ENCODE assay signal across 21 mouse cellular contexts in the genomic region with DNA sequence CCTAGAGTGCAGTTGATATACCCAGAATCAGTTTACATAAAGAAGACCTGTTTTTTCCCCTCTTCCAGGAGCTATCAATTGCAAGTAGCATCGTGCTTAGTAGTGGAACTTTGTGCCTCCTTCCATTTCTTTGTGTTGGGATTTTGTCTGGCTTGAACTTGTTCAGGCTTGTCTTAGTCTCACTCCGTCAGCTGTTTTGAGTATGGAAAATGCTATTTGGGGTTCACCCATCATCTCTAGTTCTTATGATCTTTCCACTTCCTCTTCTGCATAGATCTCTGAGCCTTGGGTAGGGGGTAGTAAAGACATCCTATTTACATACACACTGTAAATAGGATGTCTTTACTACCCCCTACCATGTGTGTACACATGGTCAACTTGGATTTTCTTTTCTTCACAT. TPM values are rescaled to one million over a fixed set of nuclear protein-coding genes. Genes with fewer than 3 reads are reported as not detected.
DNase-seq lines count a peak whose midpoint lies in the region; ATAC-seq and TF ChIP-seq lines count a peak whose summit lies in the region.
"Had no signal": no experiment of that assay in that cellular context is flagged by ENCODE, and none has a peak within 500 bp of the region (broad histone marks: within the 10 kb centered on the region; RNA-seq: fewer than 3 reads in every experiment).

No protein-coding gene starts in this region.

- H3K4me3 ChIP-seq in midbrain, embryonic 11.5 days (ENCODE audit: low read depth, low read length), result no peak overlapping the region
- H3K4me3 ChIP-seq in midbrain, embryonic 15.5 days, result no peak overlapping the region
- H3K4me3 ChIP-seq in CH12.LX (replicated peaks in 1 of 3; ENCODE audit: low read depth in 2 of 3, low read length in 2 of 3, poor library complexity in 1 of 3), result no peak overlapping the region

- H3K4me1 ChIP-seq in midbrain, embryonic 11.5 days (ENCODE audit: control insufficient read depth, insufficient read depth, low read length), result no peaks in the 10 kb centered on the region
- no peaks in the 10 kb centered on the region for H3K4me1 ChIP-seq in midbrain, embryonic 15.5 days
- H3K4me1 ChIP-seq in CH12.LX (ENCODE audit: control insufficient read depth in 1 of 2, insufficient read depth in 2 of 2), result peaks cover 12 to 29% of the 10 kb centered on the region in 2 experiments

- H3K79me2 ChIP-seq in CH12.LX (replicated peaks; ENCODE audit: control insufficient read depth, extremely low read depth, insufficient read depth, poor library complexity, severe bottlenecking), result no peaks in the 10 kb centered on the region

- DNase-seq in midbrain, embryonic 11.5 days (ENCODE audit: low spot score, missing footprints), result peak; percentile 12
- peak; percentile 67 for DNase-seq in CH12.LX (ENCODE audit: extremely low read depth)
- no peak for DNase-seq in thymus, postnatal 0 days (ENCODE audit: low spot score)
- DNase-seq: adrenal gland, adult 2 months; adrenal gland, adult 8-10 months; adrenal gland, postnatal 10 days; adrenal gland, postnatal 14 days; adrenal gland, postnatal 25 days; adrenal gland, postnatal 36 days; B cell, adult 2 months; cerebellum, adult 11 months; cerebellum, adult 11-12 months; cerebellum, adult 18-20 months; cerebellum, adult 2 months; cerebellum, adult 8-10 months had no signal

- no peak overlapping the region for H3K27ac ChIP-seq in midbrain, embryonic 11.5 days (ENCODE audit: low read depth, low read length)
- H3K27ac ChIP-seq in midbrain, embryonic 15.5 days, result no peak overlapping the region
- no peak overlapping the region for H3K27ac ChIP-seq in CH12.LX (ENCODE audit: insufficient read depth, low read depth)

- no peak for TF ChIP-seq CTCF in CH12.LX (conservative IDR thresholded peaks at IDR 0.05 in 1 of 2, IDR thresholded peaks at IDR 0.05 in 1 of 2; ENCODE audit: low read depth in 2 of 2, low read length in 2 of 2)

- TF ChIP-seq EP300 in CH12.LX (IDR thresholded peaks at IDR 0.05; ENCODE audit: low read length), result peak; percentile 87

- H3K36me3 ChIP-seq in midbrain, embryonic 11.5 days (ENCODE audit: control insufficient read depth, insufficient read depth, low read length), result no peaks in the 10 kb centered on the region
- no peaks in the 10 kb centered on the region for H3K36me3 ChIP-seq in midbrain, embryonic 15.5 days (replicated peaks)
- peaks cover 0 to 7% of the 10 kb centered on the region in 2 experiments for H3K36me3 ChIP-seq in CH12.LX (replicated peaks in 1 of 2; ENCODE audit: control insufficient read depth in 1 of 2, insufficient read depth in 1 of 2, low read length in 1 of 2)
- H3K36me3 ChIP-seq: G1E had no signal

- in situ Hi-C loops in CH12.LX (cut with MboI; ENCODE audit: low pct_ligation_motif_present, low pct_unique_long_range_greater_than_20kb, low sequenced_read_pairs), result loop anchor here (10.0 kb wide), 1 partner anchor 135 kb away; no protein-coding TSS in a partner anchor

- no peak overlapping the region for H3K4me2 ChIP-seq in midbrain, embryonic 11.5 days
- H3K4me2 ChIP-seq in midbrain, embryonic 15.5 days, result no peak overlapping the region
- H3K4me2 ChIP-seq in CH12.LX (ENCODE audit: insufficient read depth, low read depth, poor library complexity, severe bottlenecking), result peak overlapping the region; percentile 78

- dilution Hi-C loops in CH12.LX (cut with MboI; ENCODE audit: extremely low pct_ligation_motif_present, extremely low pct_unique_long_range_greater_than_20kb, low sequenced_read_pairs), result no loop called here

- no peak overlapping the region for H3K9ac ChIP-seq in midbrain, embryonic 11.5 days (ENCODE audit: low read length)
- H3K9ac ChIP-seq in midbrain, embryonic 15.5 days, result no peak overlapping the region
- H3K9ac ChIP-seq in CH12.LX (ENCODE audit: insufficient read depth, low read depth), result peak overlapping the region; percentile 44

- no peak for TF ChIP-seq RAD21 in CH12.LX (IDR thresholded peaks at IDR 0.05; ENCODE audit: low read depth, low read length)

- H3K27me3 ChIP-seq in midbrain, embryonic 11.5 days (ENCODE audit: control insufficient read depth, insufficient read depth, low read length), result no peaks in the 10 kb centered on the region
- H3K27me3 ChIP-seq in midbrain, embryonic 15.5 days (replicated peaks), result no peaks in the 10 kb centered on the region
- H3K27me3 ChIP-seq in CH12.LX (replicated peaks), result no peaks in the 10 kb centered on the region
- H3K27me3 ChIP-seq: Patski had no signal

- no peak for TF ChIP-seq POLR2A in CH12.LX (IDR thresholded peaks at IDR 0.05; ENCODE audit: low read depth, low read length)

- 90% methylated on average over 2 of the region's 2 CpGs for WGBS in midbrain, embryonic 11.5 days
- 87% methylated on average over 2 of the region's 2 CpGs for WGBS in midbrain, embryonic 15.5 days

- no peak for ATAC-seq in midbrain, embryonic 11.5 days (ENCODE audit: low FRiP score)
- no peak for ATAC-seq in midbrain, embryonic 15.5 days (replicated peaks)
- peak; percentile 37 for ATAC-seq in CD4-positive, CD25-positive, alpha-beta regulatory T cell, adult 4 months
- no peak for ATAC-seq in megakaryocyte-erythroid progenitor cell, adult 5-6 weeks (replicated peaks; ENCODE audit: low FRiP score, low TSS enrichment, poor library complexity, severe bottlenecking)
- ATAC-seq: activated CD4-positive, CD25-positive, alpha-beta regulatory T cell, adult 4 months; Patski had no signal

- no peaks in the 10 kb centered on the region for H3K9me3 ChIP-seq in midbrain, embryonic 11.5 days (ENCODE audit: control insufficient read depth, low read length)
- no peaks in the 10 kb centered on the region for H3K9me3 ChIP-seq in midbrain, embryonic 15.5 days
- no peaks in the 10 kb centered on the region for H3K9me3 ChIP-seq in CH12.LX (replicated peaks; ENCODE audit: low read length)
- H3K9me3 ChIP-seq: G1E had no signal

TF ChIP-seq in CH12.LX, 34 proteins besides CTCF, POLR2A, EP300 and RAD21 (continues in another document):
- TF ChIP-seq MAX (IDR thresholded peaks at IDR 0.05; ENCODE audit: low read length) (no peak), USF2 (conservative IDR thresholded peaks at IDR 0.05; ENCODE audit: low read depth, low read length) (no peak), NRF1 (IDR thresholded peaks at IDR 0.05; ENCODE audit: low read depth, low read length) (no peak), SMC3 (IDR thresholded peaks at IDR 0.05; ENCODE audit: low read depth, low read length) (no peak), HCFC1 (IDR thresholded peaks at IDR 0.05; ENCODE audit: low read depth, low read length) (no peak), ZNF384 (IDR thresholded peaks at IDR 0.05; ENCODE audit: low read depth, low read length) (no peak), POLR2AphosphoS2 (IDR thresholded peaks at IDR 0.05; ENCODE audit: low read depth, low read length) (no peak), CHD1 (IDR thresholded peaks at IDR 0.05; ENCODE audit: low read depth, low read length) (peak; percentile 96; the same call in 1 of the 2 replicates), IRF4 (IDR thresholded peaks at IDR 0.05; ENCODE audit: low read depth, low read length) (peak; percentile 82), JUND (conservative IDR thresholded peaks at IDR 0.05; ENCODE audit: low read depth, low read length) (no peak), ZC3H11A (IDR thresholded peaks at IDR 0.05; ENCODE audit: low read depth, low read length) (no peak), ELF1 (IDR thresholded peaks at IDR 0.05; ENCODE audit: low read depth, low read length) (0 out of 2 replicates have a peak, but pooled peaks have one; percentile 14), NELFE (IDR thresholded peaks at IDR 0.05; ENCODE audit: low read depth, low read length) (no peak), MAZ (IDR thresholded peaks at IDR 0.05; ENCODE audit: low read depth, low read length) (no peak), ZMIZ1 (IDR thresholded peaks at IDR 0.05; ENCODE audit: low read depth, low read length) (no peak), MYC (IDR thresholded peaks at IDR 0.05; ENCODE audit: low read depth, low read length) (no peak; the same call in 1 of the 2 replicates), SIN3A (IDR thresholded peaks at IDR 0.05; ENCODE audit: low read length) (no peak), PAX5 (IDR thresholded peaks at IDR 0.05; ENCODE audit: low read length) (no peak), CHD2 (IDR thresholded peaks at IDR 0.05; ENCODE audit: low read length) (no peak), TBP (conservative IDR thresholded peaks at IDR 0.05; ENCODE audit: low read depth, low read length) (no peak), E2F4 (IDR thresholded peaks at IDR 0.05; ENCODE audit: insufficient replicate concordance, low read depth, low read length) (no peak), MAFK (IDR thresholded peaks at IDR 0.05; ENCODE audit: insufficient replicate concordance, low read length) (no peak), USF1 (IDR thresholded peaks at IDR 0.05; ENCODE audit: low read depth, low read length) (no peak), MEF2A (IDR thresholded peaks at IDR 0.05; ENCODE audit: borderline replicate concordance, low read depth, low read length) (peak; percentile 97), KAT2A (IDR thresholded peaks at IDR 0.05; ENCODE audit: insufficient replicate concordance, low read length) (no peak), RCOR1 (conservative IDR thresholded peaks at IDR 0.05; ENCODE audit: low read depth, low read length) (no peak), TCF12 (IDR thresholded peaks at IDR 0.05; ENCODE audit: low read depth, low read length) (peak; percentile 67; the same call in 1 of the 2 replicates), UBTF (IDR thresholded peaks at IDR 0.05; ENCODE audit: low read depth, low read length) (no peak), ZKSCAN1 (IDR thresholded peaks at IDR 0.05; ENCODE audit: borderline replicate concordance, low read depth, low read length) (no peak), ETS1 (conservative IDR thresholded peaks at IDR 0.05; ENCODE audit: low read depth, low read length) (peak; percentile 86), MXI1 (IDR thresholded peaks at IDR 0.05; ENCODE audit: low read depth, low read length) (no peak)

RNA-seq across cellular contexts. Expression of a gene that starts 7.2 kb away (rescaled TPM):
- polyA plus RNA-seq in midbrain, embryonic 11.5 days (2014; fragmentation: Nextera tagmentation; extraction: Ambion mirVana), result 16.7 and 16.9 TPM in 2 replicates
- polyA plus RNA-seq in midbrain, embryonic 15.5 days (2015; fragmentation: Nextera tagmentation; extraction: Ambion mirVana), result 8.9 and 9.7 TPM in 2 replicates
- 10 to 100 TPM; 29.7 to 36.7 TPM for polyA plus RNA-seq in CD4-positive, CD25-positive, alpha-beta regulatory T cell, adult 4 months (2017; shearing (Covaris generic))
- total RNA-seq in CH12.LX (2012; rRNA removed) (25.5 and 26.7 TPM in 2 replicates), CH12.LX (2014; rRNA removed) (32.7 and 37.6 TPM in 2 replicates)
- 33.5 and 37.3 TPM in 2 replicates for polyA plus RNA-seq in CH12.LX (2012; ENCODE audit: insufficient read length, low read depth)
- polyA plus RNA-seq in thymus, postnatal 0 days (2015; fragmentation: Nextera tagmentation; extraction: Ambion mirVana), result 25.3 and 27.0 TPM in 2 replicates
- total RNA-seq in megakaryocyte-erythroid progenitor cell, adult 5-6 weeks (2014; fragmentation: Nextera tagmentation), result 9.5 and 15.4 TPM in 2 replicates
- total RNA-seq in megakaryocyte-erythroid progenitor cell, adult 5-6 weeks (2017), result 17.9 and 22.0 TPM in 2 replicates
